Mouse (Mus musculus): ENCODE measurements around the gene Rbms2. TPM values are rescaled to one million over a fixed set of nuclear protein-coding genes. Genes with fewer than 3 reads are reported as not detected.
"Not testable (repeated sequence)": the region's sequence is repeated elsewhere in the genome, so short reads cannot be mapped to it uniquely, and the experiment has no call there.

Rbms2 gene
- polyA plus RNA-seq (2021), result 74.2 TPM

DNA sequence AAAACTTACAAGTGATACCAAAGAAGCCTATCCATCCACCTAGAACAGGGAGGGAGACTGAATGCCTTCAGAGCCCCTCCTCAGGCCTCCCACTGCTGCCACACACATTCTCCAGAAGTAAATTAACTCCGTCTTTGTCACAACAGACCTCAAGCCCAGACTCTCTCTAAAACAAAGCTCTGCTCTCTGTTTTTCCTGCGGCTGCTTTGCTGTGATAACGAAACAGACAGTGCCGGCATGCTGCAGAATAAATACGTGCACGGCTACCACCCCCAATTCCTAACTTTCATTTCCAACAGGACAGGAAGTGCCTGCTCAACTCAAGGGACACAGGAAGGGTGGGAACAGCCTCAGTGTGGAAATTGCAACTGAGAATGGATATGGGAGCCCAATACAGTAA is at the start of gene Rbms2:
Gene Rbms2 (minus strand): TSS at position 309 of the 400 bp plus-strand sequence.
- ATAC-seq (no peak), DNase-seq (ENCODE audit: low read depth, low spot score) (no peak)
- no peak for TF ChIP-seq CTCF (IDR thresholded peaks at IDR 0.05)
- no peaks in the 10 kb centered on the region for H3K27me3 ChIP-seq
- POLR2A ChIA-PET, result interaction anchor here (1.3 kb wide), 1 partner anchor 16 kb away, joined by 3 read pairs; no protein-coding TSS in a partner anchor
- in situ Hi-C loops (cut with MboI; ENCODE audit: low pct_unique_long_range_greater_than_20kb), result loop anchor here (25.0 kb wide), 1 partner anchor 493 kb away; no protein-coding TSS in a partner anchor
- CTCF ChIA-PET, result interaction anchor here (1.3 to 2.8 kb wide), 2 partner anchors 29 to 39 kb away, joined by 3 to 23 read pairs; no protein-coding TSS in a partner anchor

DNA sequence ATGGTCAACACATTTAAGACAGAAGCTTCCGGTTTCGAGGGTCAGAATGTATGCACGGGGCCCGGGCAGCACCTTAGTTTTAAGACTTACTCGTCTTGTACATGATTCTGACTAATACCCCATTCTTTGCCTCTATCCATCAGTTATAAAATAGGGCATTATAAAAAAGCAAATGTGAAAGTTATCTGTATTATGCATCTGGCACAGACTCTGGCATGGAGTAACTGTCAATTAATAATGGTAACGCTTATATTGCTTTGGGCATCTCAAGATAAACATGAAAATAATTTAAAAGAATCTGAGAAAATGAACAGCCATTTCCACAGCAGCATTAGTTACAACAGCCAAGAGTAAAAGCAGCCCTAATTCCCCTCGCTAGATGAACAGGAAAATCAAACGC is 47.9 kb upstream of the Rbms2 start:
- CTCF ChIA-PET, result interaction anchor here (1.1 kb wide), 1 partner anchor 42 kb away, joined by 4 read pairs; no protein-coding TSS in a partner anchor
- DNase-seq (ENCODE audit: low read depth, low spot score), result no peak
- in situ Hi-C loops (cut with MboI; ENCODE audit: low pct_unique_long_range_greater_than_20kb), result no loop called here
- TF ChIP-seq CTCF (IDR thresholded peaks at IDR 0.05), result no peak
- no peaks in the 10 kb centered on the region for H3K27me3 ChIP-seq
- POLR2A ChIA-PET, result interaction anchor here (0.8 kb wide), 2 partner anchors 42 to 52 kb away, joined by 3 read pairs; partner anchors contain the start of gene Stat2
- no peak for ATAC-seq

DNA sequence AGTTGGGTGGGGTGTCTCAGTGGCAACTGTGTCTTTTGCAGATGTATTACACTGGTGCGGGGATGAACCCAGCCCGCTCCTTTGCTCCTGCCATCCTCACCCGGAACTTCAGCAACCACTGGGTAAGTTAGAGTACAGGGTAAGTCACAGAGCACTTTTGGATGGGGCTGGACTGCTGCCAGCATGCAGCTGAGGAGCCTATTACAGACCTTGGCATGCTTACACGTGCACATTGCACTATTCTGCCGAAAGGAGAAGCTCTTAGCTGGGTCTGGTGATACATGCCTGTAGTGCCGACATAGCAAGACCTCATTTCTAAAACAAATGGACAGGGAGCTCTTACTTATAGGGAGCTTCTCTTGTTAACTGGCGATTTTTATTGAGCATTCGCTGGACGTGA is 47.5 kb upstream of the Rbms2 start:
- H3K27me3 ChIP-seq, result no peaks in the 10 kb centered on the region
- POLR2A ChIA-PET, result interaction anchor here (0.8 kb wide), 2 partner anchors 43 to 52 kb away, joined by 3 read pairs; partner anchors contain the start of gene Stat2

GRCm38 (mm10) chr10:128225538-128225937 is 45.4 kb upstream of the Rbms2 start, which contains the start of gene Mip:
Gene Mip, plus strand, starts transcription at chr10:128225838.
- no peaks in the 10 kb centered on the region for H3K27me3 ChIP-seq
- CTCF ChIA-PET, result no interaction called here
- in situ Hi-C loops (cut with MboI; ENCODE audit: low pct_unique_long_range_greater_than_20kb), result no loop called here
- DNase-seq (ENCODE audit: low read depth, low spot score) (no peak), ATAC-seq (no peak)
- POLR2A ChIA-PET, result no interaction called here
- TF ChIP-seq CTCF (IDR thresholded peaks at IDR 0.05), result no peak

More for the DNA sequence above, 47.5 kb upstream of the Rbms2 start:
- no peak for TF ChIP-seq CTCF (IDR thresholded peaks at IDR 0.05)
- DNase-seq (ENCODE audit: low read depth, low spot score) (no peak), ATAC-seq (no peak)
- CTCF ChIA-PET, result interaction anchor here (1.1 kb wide), 1 partner anchor 41 kb away, joined by 4 read pairs; no protein-coding TSS in a partner anchor
- in situ Hi-C loops (cut with MboI; ENCODE audit: low pct_unique_long_range_greater_than_20kb), result no loop called here

DNA sequence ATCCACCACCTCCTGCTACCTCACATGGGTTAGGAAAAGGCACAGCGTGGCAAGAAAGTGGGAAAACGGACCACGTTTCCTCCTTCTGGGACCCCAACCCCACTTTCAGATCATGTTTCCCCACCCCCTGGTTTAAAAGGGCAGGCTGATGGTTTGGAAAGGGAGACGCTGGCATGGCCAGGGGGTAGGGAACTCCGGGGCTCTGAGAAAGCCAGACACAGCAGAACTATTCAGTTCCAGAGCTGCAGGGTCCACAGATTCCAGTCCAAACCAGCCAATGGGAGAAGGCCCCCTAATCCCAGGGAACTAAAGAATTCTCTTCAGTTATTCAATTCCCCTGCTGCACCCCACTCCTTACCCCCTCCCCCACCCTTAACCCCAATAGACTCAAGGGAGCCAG is 45.0 kb upstream of the Rbms2 start:
- ChIA-PET CTCF (no interaction called here), POLR2A (no interaction called here)
- DNase-seq (ENCODE audit: low read depth, low spot score), result no peak
- in situ Hi-C loops (cut with MboI; ENCODE audit: low pct_unique_long_range_greater_than_20kb), result no loop called here
- no peak for ATAC-seq
- no peaks in the 10 kb centered on the region for H3K27me3 ChIP-seq
- TF ChIP-seq CTCF (IDR thresholded peaks at IDR 0.05), result no peak

- DNase-seq (ENCODE audit: low read depth, low spot score) (no peak), ATAC-seq (no peak)
- ChIA-PET CTCF (interaction anchor here (0.6 to 1.3 kb wide), 2 partner anchors 13 to 62 kb away, joined by 3 read pairs; no protein-coding TSS in a partner anchor), POLR2A (interaction anchor here (0.7 kb wide), 1 partner anchor 9 kb away, joined by 3 read pairs; no protein-coding TSS in a partner anchor)
- no peaks in the 10 kb centered on the region for H3K27me3 ChIP-seq
- in situ Hi-C loops (cut with MboI; ENCODE audit: low pct_unique_long_range_greater_than_20kb), result no loop called here
- no peak for TF ChIP-seq CTCF (IDR thresholded peaks at IDR 0.05)
Measured at GRCm38 (mm10) chr10:128221533-128222286, 41.6 kb upstream of the Rbms2 start.

GRCm38 (mm10) chr10:128218387-128219117 is 38.5 kb upstream of the Rbms2 start:
- POLR2A ChIA-PET, result no interaction called here
- in situ Hi-C loops (cut with MboI; ENCODE audit: low pct_unique_long_range_greater_than_20kb), result loop anchor here (10.0 kb wide), 1 partner anchor 226 kb away; no protein-coding TSS in a partner anchor
- ATAC-seq (no peak), DNase-seq (ENCODE audit: low read depth, low spot score) (no peak)
- CTCF ChIA-PET, result interaction anchor here (2.1 kb wide), 1 partner anchor 14 kb away, joined by 5 read pairs; no protein-coding TSS in a partner anchor
- H3K27me3 ChIP-seq, result peaks cover 4% of the 10 kb centered on the region
- TF ChIP-seq CTCF (IDR thresholded peaks at IDR 0.05), result no peak

DNA sequence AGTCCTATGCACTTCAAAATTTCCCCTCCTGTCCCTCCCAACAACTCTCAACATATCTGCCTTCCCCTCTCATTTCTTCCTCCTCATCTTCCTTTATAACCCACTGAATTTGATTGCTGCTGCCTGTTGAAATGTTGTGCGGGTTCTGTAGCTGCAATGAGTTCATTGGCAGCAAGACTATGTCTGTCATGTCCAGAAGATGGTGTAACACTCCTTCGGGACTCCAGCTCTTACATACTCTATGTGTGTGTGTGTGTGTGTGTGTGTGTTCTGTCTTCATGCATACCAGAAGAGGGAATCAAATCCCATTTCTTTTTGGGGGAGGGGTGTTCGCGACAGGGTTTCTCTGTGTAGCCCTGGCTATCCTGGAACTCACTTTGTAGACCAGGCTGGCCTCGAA is 34.9 kb upstream of the Rbms2 start:
- no peak for ATAC-seq
- POLR2A ChIA-PET, result interaction anchor here (0.6 kb wide), 2 partner anchors 14 to 176 kb away, joined by 3 to 6 read pairs; no protein-coding TSS in a partner anchor

DNA sequence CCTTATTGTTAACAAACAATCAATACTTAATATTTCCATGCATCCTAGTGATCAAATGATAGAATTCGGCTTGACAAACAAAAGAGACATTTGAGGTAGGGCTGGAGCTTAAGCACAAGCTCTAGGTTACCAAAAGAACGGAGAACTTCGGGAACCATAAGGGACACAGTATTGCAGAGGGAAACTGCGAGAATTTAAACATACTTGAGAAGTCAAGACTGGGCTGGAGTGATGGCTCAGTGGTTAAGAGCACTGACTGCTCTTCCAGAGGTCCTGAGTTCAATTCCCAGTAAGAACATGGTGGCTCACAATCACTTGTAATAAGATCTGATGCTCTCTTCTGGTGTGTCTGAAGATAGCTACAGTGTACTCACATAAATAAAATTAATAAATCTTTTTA is 34.0 kb upstream of the Rbms2 start:
- CTCF ChIA-PET, result interaction anchor here (0.9 to 4.7 kb wide), 6 partner anchors 14 to 70 kb away, joined by 3 to 14 read pairs (median 5); no protein-coding TSS in a partner anchor
- DNase-seq (ENCODE audit: low read depth, low spot score); POLR2A ChIA-PET; H3K27me3 ChIP-seq; ATAC-seq: not testable (repeated sequence)
- in situ Hi-C loops (cut with MboI; ENCODE audit: low pct_unique_long_range_greater_than_20kb), result loop anchor here (5.0 to 10.0 kb wide), 2 partner anchors 68 to 231 kb away; no protein-coding TSS in a partner anchor

More for the DNA sequence above, 34.9 kb upstream of the Rbms2 start:
- no peak for DNase-seq (ENCODE audit: low read depth, low spot score)
- in situ Hi-C loops (cut with MboI; ENCODE audit: low pct_unique_long_range_greater_than_20kb), result loop anchor here (5.0 to 10.0 kb wide), 2 partner anchors 67 to 230 kb away; no protein-coding TSS in a partner anchor
- CTCF ChIA-PET, result interaction anchor here (0.8 to 1.9 kb wide), 3 partner anchors 16 to 57 kb away, joined by 3 to 6 read pairs (median 3); no protein-coding TSS in a partner anchor
- no peak for TF ChIP-seq CTCF (IDR thresholded peaks at IDR 0.05)
- H3K27me3 ChIP-seq, result peaks cover 7% of the 10 kb centered on the region

GRCm38 (mm10) chr10:128212871-128213323 is 32.8 kb upstream of the Rbms2 start:
- ATAC-seq (peak; percentile 45), DNase-seq (ENCODE audit: low read depth, low spot score) (no peak)
- ChIA-PET POLR2A (no interaction called here), CTCF (interaction anchor here (0.5 to 4.7 kb wide), 6 partner anchors 13 to 71 kb away, joined by 3 to 14 read pairs (median 5); no protein-coding TSS in a partner anchor)
- TF ChIP-seq CTCF (IDR thresholded peaks at IDR 0.05), result peak; percentile 79
- H3K27me3 ChIP-seq, result peaks cover 7% of the 10 kb centered on the region
- in situ Hi-C loops (cut with MboI; ENCODE audit: low pct_unique_long_range_greater_than_20kb), result loop anchor here (5.0 to 10.0 kb wide), 2 partner anchors 69 to 232 kb away; no protein-coding TSS in a partner anchor
